Mouse (Mus musculus) liver, adult 2 months (tissue): ENCODE measurements at regions not wholly inside any gene's neighbourhood (a gene's known extent, or its start where the extent isn't known, plus 50 kb on each side); places are given as distances from the start of the nearest gene placed in this dataset.

Experiments
- CTCF ChIP-seq: fragments of 200-500 bp; IDR thresholded peaks from 2 replicates; pipeline ENCODE4 v1.5.1; 2011; ENCODE audit warnings: low read depth, low read length, control low read depth
- POLR2A ChIP-seq: fragments of 200-500 bp; IDR thresholded peaks from 2 replicates; pipeline ENCODE4 v1.6.1; 2011; ENCODE audit warnings: low read length, control low read depth; ENCODE audit not compliant: insufficient read depth; ENCODE audit errors: extremely low read depth

- TF ChIP-seq CTCF (no peak), POLR2A (no peak)
These were observed 693.7 kb downstream of the Stpg2 start for GRCm38 (mm10) chr3:139899213-139899612.
